Mouse (Mus musculus) layer of hippocampus, adult 11-12 months (tissue): ENCODE results near the gene Syce1l.

Experiments
- DNase-seq: peaks from one replicate; pipeline ENCODE4 v3.0.0; 2022; ENCODE audit warnings: low spot score

The Syce1l gene

DNA sequence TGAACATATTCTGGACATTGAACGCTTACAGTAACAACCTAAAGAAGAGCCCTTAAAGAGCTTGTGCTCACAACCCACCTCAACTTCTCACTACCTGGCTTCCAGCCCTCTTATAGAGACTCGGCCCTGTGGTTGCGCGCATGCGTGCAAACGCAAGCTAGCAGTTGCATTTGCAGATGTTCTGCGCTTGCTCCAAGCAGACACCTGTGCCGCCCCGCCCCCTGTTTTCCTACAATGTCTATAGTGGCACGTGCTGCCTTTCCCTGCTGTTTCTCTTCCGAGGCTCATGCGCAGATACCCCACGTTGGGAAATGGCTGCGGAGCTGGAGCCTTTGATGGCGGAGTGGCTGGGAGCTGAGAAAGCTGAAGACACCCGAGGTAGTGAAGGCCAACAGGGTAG, at the start of gene Syce1l:
TSS of gene Syce1l (plus strand) at position 288 of the 400 bp plus-strand sequence.
- DNase-seq, result no peak

DNA sequence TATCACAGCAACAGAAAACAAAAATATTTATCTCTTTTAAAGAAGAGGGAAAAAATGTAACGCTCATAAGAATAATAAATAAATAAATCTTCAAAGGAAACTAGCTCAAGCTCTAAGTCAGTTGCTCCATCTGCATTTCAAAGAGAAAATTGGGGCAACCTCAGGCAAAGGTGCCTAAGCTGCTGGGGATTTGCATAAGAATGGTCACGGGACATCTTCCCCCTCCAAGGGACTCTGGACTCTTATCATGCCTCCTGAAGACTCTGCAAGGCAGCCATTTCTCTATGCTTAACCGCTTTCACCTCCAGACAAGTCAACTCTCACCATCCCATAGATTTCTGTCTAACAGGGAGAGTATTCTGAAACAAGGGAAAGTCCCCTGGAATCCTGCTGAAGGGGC, 44.6 kb upstream of the Syce1l start:
- DNase-seq, result no peak

DNA sequence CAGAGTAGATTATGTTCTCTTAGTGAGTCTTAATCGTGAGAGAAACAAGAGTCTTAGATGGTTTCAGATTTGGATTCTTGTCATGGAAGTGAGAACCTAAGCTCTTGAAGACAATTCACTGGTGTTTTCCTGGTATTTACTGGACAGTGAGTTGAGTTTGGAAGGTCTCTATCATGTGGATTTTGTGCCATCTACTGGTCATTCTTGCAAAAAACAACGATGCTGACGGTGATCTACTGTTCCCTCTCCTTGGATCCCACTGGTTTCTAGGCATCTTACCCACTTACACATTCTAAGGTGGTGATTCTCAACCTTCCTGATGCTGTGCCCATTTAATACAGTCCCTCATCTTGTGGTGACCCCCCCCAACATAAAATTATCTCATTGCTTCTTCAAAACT, 10.4 kb upstream of the Syce1l start:
- DNase-seq, result peak; percentile 74

DNA sequence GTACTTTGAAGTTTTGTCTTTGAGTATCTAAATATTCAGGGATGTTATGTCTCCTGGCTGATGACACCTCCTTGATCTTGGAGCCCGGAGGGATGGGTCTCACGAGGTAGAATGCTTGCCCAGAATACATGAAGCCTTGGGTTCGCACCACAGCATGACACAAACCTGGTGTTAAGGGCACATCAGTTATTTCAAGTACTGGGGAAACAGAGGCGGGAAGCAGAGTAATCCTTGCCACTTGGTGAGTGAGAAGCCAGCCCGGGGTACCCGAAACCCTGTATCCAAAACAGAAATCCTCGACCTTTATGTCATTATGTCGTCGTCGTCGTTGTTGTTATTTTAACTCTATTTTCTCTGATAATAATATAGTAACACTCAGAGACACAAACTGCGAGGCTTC, 8.9 kb upstream of the Syce1l start:
- DNase-seq, result no peak

DNA sequence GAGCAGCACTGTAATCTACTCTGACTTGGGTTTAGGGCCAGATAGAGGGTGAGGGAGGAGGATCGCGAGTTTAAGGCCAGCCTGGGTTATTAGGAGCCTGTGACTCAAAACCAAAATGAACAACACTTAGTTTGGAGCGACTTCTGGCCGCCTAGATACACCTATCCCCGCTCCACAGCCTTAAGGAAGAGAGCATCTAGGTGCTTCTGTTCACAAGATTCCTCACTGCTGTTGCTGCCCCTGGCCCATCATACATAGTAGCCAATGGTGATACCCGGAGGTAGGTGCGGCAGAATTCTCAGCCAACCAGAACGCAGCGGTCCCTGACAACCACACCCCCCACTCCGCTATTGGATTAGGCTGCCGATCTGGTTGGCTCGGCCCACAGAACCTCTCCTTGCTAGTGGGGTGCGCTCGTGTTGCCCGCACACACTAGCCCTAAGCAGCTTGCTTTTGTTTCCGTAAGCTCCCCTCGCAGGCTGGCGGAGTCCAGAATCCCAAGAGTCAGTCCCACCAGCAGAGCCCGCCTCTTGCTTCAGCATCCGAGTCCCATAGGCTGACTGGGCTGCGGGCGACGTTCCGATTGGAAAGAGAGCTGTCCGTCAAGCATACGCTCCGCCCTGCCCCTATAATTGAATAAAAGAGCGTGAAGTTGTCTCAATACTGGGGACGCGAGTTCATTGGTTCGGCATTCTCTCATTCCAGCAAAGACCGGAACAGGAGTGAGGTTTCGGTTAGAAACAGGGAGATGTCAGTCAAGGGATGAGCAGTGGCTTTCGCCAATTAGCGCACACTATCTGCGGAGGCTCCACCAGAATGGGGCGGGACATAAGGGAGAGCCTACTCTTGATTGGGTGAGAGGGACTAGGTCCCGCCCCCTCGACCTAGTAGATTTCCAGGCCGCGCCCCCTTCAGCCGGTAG, 8.1 kb upstream of the Syce1l start, which contains the start of gene Mon1b:
TSS of gene Mon1b (plus strand) at position 918 of the 922 bp plus-strand sequence.
- peak; percentile 99 for DNase-seq

DNA sequence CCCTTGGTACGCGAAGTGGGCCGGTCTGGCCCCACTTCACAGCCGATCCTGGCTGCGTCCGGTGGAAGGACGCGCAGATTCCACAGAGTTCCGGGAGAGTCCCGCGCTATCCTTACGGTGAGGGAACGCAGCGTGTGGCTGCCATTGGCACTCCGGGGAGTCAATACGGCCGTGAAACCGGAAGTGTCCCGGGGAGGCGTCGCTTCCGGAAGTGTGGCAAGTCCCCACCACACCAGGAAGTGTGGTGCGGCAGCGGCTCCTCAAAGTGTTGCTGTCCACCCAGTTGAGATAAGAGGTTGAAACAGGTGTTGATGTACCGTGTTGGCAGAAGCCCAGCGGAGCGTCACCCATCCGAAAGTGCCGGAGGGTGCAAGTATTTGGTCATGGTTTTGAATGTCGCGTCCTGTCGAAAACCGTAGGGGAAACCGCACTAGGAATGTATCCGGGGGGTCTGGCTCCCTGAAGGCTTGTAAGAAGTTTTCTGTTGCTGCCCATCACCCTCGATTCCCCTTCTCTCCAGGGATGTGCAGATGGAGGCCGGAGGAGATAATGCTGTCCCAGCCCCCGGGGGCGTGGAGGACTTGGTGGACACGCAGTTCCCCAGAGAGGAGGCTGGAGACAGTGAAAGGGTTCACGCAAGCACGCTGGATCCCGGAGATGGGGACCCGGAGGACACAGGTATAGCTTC, 7.3 kb upstream of the Syce1l start:
- no peak for DNase-seq

DNA sequence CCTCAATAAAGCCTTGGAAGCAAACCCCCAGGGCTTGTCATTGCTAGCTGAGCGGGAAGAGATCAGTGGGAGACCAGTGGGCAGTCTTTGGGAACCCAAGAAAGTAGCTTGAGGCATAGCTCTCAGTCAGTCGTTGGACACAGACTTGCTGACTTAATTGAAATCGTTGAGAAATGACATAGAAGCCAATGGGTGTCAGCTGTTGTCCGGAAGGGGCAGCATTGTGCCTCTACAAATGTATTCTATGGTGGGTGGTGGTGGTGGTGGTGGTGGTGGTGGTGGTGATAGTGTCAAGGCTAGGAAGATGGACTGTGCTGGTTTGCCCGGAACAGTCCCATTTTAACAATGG, 6.8 kb upstream of the Syce1l start:
- DNase-seq, result no peak

DNA sequence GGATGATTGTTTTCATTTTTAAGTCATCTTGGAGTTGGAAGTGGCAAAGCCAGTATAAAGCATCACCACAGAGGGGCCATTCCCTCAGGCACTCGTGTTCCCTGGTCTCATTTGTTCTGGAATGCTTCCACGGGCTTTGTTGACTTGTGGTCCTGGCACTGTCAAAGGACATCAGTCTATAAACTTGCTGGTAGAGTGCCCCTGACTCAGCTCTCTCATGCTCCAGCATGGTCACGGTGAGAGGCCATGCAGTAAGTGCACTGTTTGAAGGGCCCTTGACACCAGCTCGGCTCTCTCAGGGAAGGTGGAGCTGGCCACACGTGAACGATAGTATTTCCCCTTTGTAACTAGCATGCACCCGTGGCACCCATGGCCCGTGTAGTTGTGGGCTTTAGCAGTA, 2.7 kb upstream of the Syce1l start:
- DNase-seq, result no peak

DNA sequence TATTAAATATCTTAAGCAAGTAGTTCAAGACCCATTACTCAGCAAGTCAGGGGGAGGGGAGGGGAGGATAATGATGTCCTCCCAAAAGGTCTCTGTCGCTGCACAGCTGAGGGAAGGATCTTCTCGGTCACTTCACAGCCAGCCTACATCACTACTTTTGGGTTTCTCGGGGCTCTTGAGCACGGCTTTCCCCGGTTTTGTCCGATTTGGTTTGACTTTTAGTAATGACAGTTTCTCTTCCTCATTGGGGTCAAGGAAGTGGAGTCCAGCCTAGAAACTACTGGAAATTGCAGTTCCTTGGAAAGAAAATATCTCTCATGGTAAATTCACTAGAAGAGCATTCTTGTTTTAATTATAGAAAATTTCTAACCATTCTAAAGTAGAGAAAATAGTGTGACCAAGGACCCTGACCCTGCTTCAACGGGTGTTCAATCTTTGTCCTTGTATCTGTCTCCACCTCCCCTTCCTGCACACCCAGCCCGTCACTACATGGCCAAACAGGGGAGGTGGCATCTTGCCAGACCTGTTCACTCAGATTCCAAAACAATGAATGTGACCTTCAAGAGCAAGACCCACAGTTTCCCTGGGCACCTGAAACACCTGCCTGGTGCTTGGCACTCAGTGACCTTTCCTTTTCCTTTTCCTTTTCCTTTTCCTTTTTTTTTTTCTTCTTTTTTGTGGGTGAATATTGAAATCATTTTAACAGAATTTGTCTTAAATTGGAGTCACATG, 632 bp downstream of the Syce1l start:
- no peak for DNase-seq

DNA sequence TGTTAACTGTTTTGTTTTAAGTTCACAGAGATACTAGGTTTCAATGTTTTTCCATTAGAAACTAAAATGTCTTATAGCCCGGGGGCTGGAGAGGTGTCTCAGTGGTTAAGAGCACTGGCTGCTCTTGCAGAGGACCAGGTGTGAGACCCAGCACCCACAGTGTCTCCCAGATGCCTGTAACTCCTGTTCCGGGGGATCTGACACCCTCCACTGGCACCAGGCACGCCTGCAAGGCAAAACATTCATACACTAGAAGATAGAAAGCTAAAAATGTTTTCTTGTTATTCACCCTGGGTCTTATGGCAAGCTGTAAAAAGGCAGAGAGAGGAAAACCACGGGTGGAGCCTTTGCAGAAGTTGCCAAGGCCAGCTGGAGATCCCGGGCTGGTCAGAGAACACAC, 2.2 kb downstream of the Syce1l start:
- DNase-seq, result no peak

DNA sequence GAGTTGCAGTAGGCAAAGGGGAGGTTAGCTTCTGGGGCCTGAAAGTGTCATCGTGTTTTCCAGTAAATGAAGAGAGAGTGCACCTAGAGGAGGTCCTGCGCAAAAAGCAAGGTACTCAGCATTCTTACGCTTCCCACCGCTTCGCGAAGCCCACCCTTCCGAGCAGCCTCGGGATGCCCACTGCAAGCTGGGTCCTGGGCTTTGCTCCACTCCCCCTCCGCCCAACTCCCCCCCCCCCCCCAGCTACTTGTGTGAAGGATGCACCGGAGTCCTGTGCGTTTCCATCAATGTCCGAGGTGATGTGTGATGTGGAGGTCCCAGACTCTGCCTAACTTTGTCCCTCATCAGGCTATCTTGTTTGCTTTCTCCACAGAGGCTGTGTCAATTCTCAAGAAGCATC, 9.4 kb downstream of the Syce1l start:
- DNase-seq, result no peak

DNA sequence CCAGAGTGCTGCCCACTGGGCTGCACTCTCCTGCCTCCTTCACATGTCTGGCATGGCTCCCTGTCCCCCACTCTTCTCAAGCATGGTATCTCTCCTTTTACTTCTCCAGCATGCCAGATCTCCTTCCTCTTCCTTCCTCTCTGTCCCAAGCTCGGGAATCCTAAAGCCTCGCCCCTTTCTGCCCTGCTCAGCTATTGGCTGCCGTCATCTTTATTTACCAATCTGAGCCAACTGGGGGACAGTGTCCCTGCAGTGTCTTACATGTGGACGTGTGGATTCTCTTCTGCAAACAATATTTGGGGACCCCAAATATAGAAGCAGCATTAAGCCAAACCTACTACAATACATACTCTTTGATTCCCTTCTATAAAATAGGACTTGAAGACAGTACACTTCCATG, 10.1 kb downstream of the Syce1l start:
- no peak for DNase-seq

DNA sequence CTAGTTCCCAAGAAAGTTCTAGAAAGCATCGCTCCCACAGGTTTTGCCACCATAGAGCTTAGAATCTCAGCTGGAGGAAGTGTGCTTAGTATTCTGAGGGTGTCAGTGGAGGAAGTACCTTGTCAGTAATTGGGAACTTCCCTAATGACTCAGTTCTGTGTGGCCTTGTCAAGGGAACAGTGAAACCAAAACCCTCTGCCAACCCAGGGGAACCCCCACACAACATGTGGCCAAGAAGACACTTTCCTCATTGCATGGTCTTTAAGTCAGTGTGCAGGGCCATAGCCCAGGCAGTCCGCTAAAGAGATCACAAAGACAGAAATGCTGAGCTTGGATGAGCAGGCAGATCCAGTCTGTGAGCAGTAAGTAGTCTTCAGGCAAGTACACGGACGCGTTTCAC, 13.1 kb downstream of the Syce1l start:
- DNase-seq, result no peak

DNA sequence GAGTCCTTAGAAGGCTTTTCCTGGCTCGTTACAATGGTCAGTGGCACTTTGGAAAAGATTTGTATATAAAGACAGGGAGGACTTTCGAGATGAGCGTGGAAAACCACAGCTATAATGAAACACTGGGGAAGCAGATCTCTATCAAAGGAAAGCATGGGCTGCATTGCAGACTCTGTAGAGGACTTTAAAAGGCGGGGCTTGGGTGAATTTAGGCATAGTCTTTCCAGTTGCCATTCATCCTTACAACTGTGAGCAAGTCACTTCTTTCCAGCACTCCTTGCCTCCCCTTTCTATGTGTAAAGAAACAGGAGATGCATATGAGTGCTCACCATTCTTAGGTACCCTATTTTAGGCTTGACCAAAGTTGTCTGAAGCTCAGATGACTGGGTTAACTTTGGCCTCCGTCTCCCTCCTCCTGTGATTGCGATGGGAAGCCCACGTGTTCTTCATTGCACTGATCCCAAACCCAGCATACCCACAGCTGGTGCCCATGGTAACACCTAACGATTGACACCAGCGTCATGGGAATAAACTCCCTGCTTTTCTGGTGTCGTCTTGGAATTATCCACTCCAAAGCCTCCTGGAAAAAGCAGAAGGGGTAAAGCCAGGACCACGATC, 13.8 kb downstream of the Syce1l start:
- no peak for DNase-seq

DNA sequence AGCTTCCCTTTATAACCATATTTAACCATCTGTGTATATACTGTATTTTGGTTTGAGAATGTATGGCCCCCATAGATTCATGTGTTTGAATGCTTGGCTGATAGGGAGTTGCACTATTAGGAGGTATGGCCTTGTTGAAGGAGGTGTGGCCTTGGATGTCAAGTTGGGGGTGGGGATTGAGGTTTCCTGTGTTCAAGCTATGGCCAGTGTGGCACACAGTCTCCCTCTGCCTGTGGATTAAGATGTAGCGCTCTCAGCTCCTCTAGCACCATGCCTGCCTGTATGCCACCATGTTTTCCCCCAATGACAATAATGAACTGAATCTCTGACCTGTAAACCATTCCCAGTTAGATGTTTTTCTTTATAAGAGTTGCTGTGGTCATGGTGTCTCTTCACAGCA, 17.1 kb downstream of the Syce1l start:
- no peak for DNase-seq

DNA sequence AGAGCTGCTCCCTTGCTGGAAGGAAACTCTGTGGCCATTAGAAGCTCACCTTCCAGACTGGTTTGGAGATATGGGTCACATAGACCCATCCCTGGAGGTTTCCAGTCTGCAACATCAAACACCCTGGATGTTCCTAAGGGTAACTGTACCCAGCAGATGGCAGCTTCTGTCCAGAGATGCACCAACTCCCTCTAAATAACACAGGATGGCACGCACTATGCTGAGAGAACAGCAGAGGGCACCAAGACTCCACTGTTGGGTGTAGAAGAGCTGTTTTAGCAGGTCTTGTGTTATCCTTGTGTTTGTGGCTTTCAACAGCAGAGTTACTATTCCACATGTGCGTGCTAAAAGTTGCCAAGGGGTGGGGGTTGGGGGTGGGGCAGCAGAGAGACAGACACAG, 21.5 kb downstream of the Syce1l start:
- peak; percentile 90 for DNase-seq

DNA sequence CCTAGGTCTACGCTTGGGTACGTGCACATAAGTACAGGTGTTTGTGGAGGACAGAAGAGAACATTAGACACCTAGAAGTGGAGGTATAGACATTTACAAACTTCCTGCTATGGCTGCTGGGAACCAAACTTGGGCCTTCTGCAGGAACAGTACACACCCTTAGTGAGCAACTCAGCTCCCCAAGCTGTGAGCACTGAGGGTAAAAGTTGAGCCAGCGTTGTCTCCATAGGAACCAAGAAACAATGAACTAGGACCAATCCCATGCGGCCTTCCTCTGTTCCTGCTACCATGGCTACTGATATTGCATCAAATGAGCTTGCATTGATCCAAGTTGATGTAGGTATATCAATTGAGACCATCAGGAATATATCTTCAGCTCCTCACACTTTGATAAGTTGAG, 22.0 kb downstream of the Syce1l start:
- DNase-seq, result no peak

DNA sequence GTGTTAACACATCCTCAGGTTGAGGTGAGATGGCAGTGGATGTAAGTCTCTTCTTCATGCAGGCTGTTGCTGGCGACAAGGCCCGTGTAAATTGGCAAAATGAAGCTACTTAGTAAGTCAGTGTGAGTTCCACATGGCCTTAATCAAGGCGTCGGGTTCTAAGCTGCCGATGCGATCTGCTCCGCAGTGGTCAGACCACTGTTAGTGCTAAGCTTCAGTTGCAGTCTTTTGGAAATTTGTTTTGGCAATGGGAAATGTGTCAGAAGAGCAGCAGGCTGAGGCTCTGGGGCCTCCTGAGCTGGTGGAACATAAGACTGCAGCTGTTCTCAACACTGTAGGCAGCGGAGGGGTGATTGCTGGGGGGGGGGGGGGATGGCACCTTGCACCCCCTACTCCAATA, 22.9 kb downstream of the Syce1l start:
- no peak for DNase-seq

DNA sequence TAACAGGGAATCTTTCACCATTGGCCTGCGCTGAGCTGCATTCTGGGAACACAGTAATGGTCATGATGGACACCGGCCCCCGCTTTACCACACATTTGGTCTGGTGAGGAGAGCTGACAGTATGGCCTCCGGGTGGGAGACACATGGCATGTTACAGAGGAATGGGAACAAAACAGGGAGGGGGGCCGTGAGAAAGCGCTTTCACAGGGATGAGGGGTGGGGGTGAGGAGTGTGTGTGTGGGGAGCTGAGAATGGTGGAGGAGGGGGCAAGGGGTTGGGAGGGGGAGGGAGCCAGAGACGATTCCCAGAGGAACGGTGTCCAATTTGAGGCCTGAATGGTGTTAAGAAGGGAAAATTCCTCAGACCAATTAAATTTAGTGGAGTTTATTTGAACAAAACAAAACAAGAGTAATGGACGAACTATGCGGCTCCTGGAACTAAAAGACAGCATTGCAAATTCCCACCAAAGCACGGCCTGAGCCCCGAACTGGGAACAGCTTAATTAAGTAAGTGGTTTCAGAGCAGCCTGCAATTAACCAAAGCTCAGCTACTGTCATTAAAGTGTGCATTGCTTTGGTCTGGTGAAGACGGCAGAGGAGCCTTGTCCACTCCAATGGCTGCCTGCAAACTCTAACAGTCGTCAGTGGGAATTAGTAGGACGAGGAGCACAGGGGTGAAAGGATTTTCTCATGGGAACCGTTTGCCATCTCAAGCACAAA, 23.9 kb downstream of the Syce1l start:
- no peak for DNase-seq

DNA sequence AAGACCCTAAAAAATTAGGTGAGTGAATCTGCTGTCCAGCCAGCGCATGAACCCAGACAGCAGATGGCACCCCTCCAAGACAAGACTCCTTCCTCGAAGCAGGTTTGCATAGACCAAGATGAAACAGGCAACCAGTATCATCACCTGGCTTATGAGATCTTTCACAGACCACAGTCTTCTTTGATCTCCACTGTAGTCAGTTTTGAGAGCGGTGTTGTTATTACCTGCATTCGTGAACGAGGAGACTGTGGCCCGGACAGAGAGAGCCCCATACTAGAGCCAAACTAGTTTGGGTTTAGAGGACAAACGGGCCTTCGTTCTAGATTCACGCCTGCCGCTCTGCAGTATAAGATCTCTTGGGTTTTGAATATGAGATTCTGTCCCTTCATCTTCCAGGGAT, 26.9 kb downstream of the Syce1l start:
- no peak for DNase-seq

DNA sequence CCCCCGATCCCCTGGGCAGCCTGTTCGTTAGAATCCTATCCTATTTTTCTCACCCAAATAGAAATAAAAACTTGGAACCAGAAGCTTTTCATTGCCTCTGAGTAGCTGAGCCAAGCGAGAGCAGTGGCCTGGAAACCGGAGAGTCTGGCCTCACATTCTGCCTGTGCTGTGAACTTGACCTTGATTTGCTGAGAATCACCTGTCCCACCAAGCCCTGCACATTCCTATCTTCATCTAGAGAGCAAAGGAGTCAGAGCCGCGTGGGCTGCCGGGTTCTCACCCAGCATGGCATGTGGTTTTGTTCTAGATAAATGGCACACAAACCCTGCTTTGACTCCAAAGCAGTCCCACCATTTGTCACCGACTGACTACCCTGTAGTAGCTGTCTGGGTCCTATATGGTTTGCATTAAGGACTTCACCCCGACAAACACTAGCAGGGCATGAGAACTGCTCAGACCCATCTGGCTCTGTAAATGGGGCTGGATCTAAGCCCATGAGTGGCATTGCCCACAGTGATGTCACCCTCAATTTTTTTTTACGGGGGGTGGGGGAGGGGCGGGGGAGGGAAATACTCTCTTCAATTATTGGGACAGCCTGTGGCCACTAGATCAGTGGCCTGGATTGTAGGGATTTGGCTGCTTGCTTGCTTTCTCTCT, 29.7 kb downstream of the Syce1l start:
- no peak for DNase-seq
